Mouse (Mus musculus) MEL (cell line): ENCODE data around the gene Mmab. TPM values are rescaled to one million over a fixed set of nuclear protein-coding genes. Genes with fewer than 3 reads are reported as not detected.
A peak's percentile ranks its signal among the peaks of the same experiment; 100 is the strongest.

Experiments used
- DNase-seq: peaks from one replicate; pipeline ENCODE4 v3.0.0; 2011; ENCODE audit warnings: low read depth, low spot score
- H3K27ac ChIP-seq: 2 replicates; pipeline ENCODE4 v1.5.1; 2012; ENCODE audit warnings: low read depth, mild to moderate bottlenecking, control low read depth, low read length, moderate library complexity; ENCODE audit not compliant: control insufficient read depth
- H3K27me3 ChIP-seq, 2 experiments: fragments of 150-350 bp in 1 of 2; sonication (generic) in 1 of 2; 2 replicates each; pipeline ENCODE4 v1.6.1; 2012; ENCODE audit warnings: low read length in 2 of 2, mild to moderate bottlenecking in 2 of 2, improper control_type of control experiment in 1 of 2, moderate library complexity in 1 of 2; ENCODE audit not compliant: insufficient read depth in 2 of 2, control insufficient read depth in 1 of 2
- H3K36me3 ChIP-seq, 2 experiments: 2 replicates each; pipeline ENCODE4 v1.6.1; 2012 to 2014; ENCODE audit warnings: low read length in 2 of 2, improper control_type of control experiment in 1 of 2, inconsistent platforms in 1 of 2, mild to moderate bottlenecking in 1 of 2; ENCODE audit not compliant: insufficient read depth in 2 of 2, control insufficient read depth in 1 of 2
- H3K4me1 ChIP-seq, 2 experiments: fragments of 150-350 bp in 1 of 2; sonication (generic) in 1 of 2; 2 replicates each; pipeline ENCODE4 v1.6.1; 2012; ENCODE audit warnings: low read length in 2 of 2, improper control_type of control experiment in 1 of 2, mild to moderate bottlenecking in 1 of 2; ENCODE audit not compliant: insufficient read depth in 2 of 2, control insufficient read depth in 1 of 2
- H3K4me3 ChIP-seq, 2 experiments: fragments of 150-350 bp in 1 of 2; sonication (generic) in 1 of 2; 2 replicates each; pipeline ENCODE4 v1.5.1; 2012; ENCODE audit warnings: low read depth in 2 of 2, low read length in 2 of 2, mild to moderate bottlenecking in 2 of 2, moderate library complexity in 2 of 2, control low read depth in 1 of 2, improper control_type of control experiment in 1 of 2; ENCODE audit not compliant: control insufficient read depth in 1 of 2, insufficient read depth in 1 of 2
- H3K79me2 ChIP-seq: 2 replicates; pipeline ENCODE4 v1.6.1; 2012; ENCODE audit warnings: mild to moderate bottlenecking, low read length, moderate library complexity; ENCODE audit not compliant: control insufficient read depth, poor library complexity, insufficient read depth
- H3K9ac ChIP-seq: 2 replicates; pipeline ENCODE4 v1.6.1; 2012; ENCODE audit warnings: low read depth, mild to moderate bottlenecking, control low read depth, low read length, moderate library complexity; ENCODE audit not compliant: control insufficient read depth, poor library complexity, severe bottlenecking
- H3K9me3 ChIP-seq: fragments of 150-350 bp; sonication (generic); replicated peaks from 2 replicates; pipeline ENCODE4 v1.6.1; 2012; ENCODE audit warnings: mild to moderate bottlenecking, low read length, improper control_type of control experiment, moderate library complexity; ENCODE audit not compliant: insufficient read depth
- CHD1 ChIP-seq: IDR thresholded peaks from 2 replicates; pipeline ENCODE4 v1.6.1; 2012; ENCODE audit warnings: low read depth, mild to moderate bottlenecking, inconsistent platforms, low read length, improper control_type of control experiment
- CTCF ChIP-seq, 3 experiments: IDR thresholded peaks in 2 of 3; conservative IDR thresholded peaks in 1 of 3; 2 replicates each; pipeline ENCODE4 v1.5.1; 2011 to 2012; ENCODE audit warnings: low read length in 3 of 3, low read depth in 2 of 3, mild to moderate bottlenecking in 2 of 3, improper control_type of control experiment in 1 of 3, inconsistent platforms in 1 of 3, mixed read lengths in 1 of 3, moderate library complexity in 1 of 3; ENCODE audit not compliant: control insufficient read depth in 1 of 3, insufficient read depth in 1 of 3, poor library complexity in 1 of 3, severe bottlenecking in 1 of 3
- E2F4 ChIP-seq: IDR thresholded peaks from 2 replicates; pipeline ENCODE4 v1.6.1; 2011; ENCODE audit warnings: low read depth, low read length, improper control_type of control experiment, borderline replicate concordance
- MAX ChIP-seq: IDR thresholded peaks from 2 replicates; pipeline ENCODE4 v1.6.1; 2011; ENCODE audit warnings: low read length, improper control_type of control experiment
- MAZ ChIP-seq: IDR thresholded peaks from 2 replicates; pipeline ENCODE4 v1.6.1; 2012; ENCODE audit warnings: low read depth, mild to moderate bottlenecking, inconsistent platforms, low read length, improper control_type of control experiment
- MXI1 ChIP-seq: IDR thresholded peaks from 2 replicates; pipeline ENCODE4 v1.6.1; 2011; ENCODE audit warnings: mild to moderate bottlenecking, low read depth, low read length, improper control_type of control experiment
- MYB ChIP-seq: IDR thresholded peaks from 2 replicates; pipeline ENCODE4 v1.6.1; 2011; ENCODE audit warnings: mild to moderate bottlenecking, low read depth, low read length, improper control_type of control experiment
- POLR2AphosphoS2 ChIP-seq: IDR thresholded peaks from 2 replicates; pipeline ENCODE4 v1.6.1; 2011; ENCODE audit warnings: low read length, improper control_type of control experiment
- POLR2AphosphoS5 ChIP-seq: IDR thresholded peaks from 2 replicates; pipeline ENCODE4 v1.6.1; 2012; ENCODE audit warnings: low read depth, borderline replicate concordance, mild to moderate bottlenecking, inconsistent platforms, low read length, moderate library complexity, mixed read lengths
- RAD21 ChIP-seq: IDR thresholded peaks from 2 replicates; pipeline ENCODE4 v1.6.1; 2011; ENCODE audit warnings: mild to moderate bottlenecking, low read depth, low read length, improper control_type of control experiment
- SMC3 ChIP-seq: IDR thresholded peaks from 2 replicates; pipeline ENCODE4 v1.6.1; 2011; ENCODE audit warnings: low read depth, low read length, improper control_type of control experiment
- UBTF ChIP-seq: IDR thresholded peaks from 2 replicates; pipeline ENCODE4 v1.6.1; 2012; ENCODE audit warnings: low read depth, mild to moderate bottlenecking, inconsistent platforms, low read length, improper control_type of control experiment, moderate library complexity, borderline replicate concordance; ENCODE audit not compliant: insufficient read depth
- ZC3H11A ChIP-seq: IDR thresholded peaks from 2 replicates; pipeline ENCODE4 v1.6.1; 2012; ENCODE audit warnings: low read depth, mild to moderate bottlenecking, inconsistent platforms, low read length, improper control_type of control experiment
- ZKSCAN1 ChIP-seq: IDR thresholded peaks from 2 replicates; pipeline ENCODE4 v1.6.1; 2012; ENCODE audit warnings: low read depth, mild to moderate bottlenecking, inconsistent platforms, low read length, improper control_type of control experiment, moderate library complexity
- polyA plus RNA-seq, 2 experiments: library from polyadenylated mRNA; stranded (reverse) in 1 of 2; unstranded in 1 of 2; fragments of >175 nt in 1 of 2; fragments of >200 nt in 1 of 2; gene quantifications; 2 replicates each; pipeline versions ENCODE4 v1.2.1 to v1.2.4; 2012; ENCODE audit warnings: low replicate concordance in 2 of 2, low read depth in 1 of 2; ENCODE audit not compliant: insufficient read length in 2 of 2, insufficient read depth in 1 of 2, missing spikeins in 1 of 2
- total RNA-seq: library from RNA; depleted of rRNA; stranded (reverse); fragments of 300-350 nt; gene quantifications from 2 replicates; pipeline ENCODE4 v1.2.3, GENCODE M21; 2012

Mmab gene
- total and polyA plus RNA-seq, 3 experiments, result 10.4 to 21.0 TPM; not detected in 1

DNA sequence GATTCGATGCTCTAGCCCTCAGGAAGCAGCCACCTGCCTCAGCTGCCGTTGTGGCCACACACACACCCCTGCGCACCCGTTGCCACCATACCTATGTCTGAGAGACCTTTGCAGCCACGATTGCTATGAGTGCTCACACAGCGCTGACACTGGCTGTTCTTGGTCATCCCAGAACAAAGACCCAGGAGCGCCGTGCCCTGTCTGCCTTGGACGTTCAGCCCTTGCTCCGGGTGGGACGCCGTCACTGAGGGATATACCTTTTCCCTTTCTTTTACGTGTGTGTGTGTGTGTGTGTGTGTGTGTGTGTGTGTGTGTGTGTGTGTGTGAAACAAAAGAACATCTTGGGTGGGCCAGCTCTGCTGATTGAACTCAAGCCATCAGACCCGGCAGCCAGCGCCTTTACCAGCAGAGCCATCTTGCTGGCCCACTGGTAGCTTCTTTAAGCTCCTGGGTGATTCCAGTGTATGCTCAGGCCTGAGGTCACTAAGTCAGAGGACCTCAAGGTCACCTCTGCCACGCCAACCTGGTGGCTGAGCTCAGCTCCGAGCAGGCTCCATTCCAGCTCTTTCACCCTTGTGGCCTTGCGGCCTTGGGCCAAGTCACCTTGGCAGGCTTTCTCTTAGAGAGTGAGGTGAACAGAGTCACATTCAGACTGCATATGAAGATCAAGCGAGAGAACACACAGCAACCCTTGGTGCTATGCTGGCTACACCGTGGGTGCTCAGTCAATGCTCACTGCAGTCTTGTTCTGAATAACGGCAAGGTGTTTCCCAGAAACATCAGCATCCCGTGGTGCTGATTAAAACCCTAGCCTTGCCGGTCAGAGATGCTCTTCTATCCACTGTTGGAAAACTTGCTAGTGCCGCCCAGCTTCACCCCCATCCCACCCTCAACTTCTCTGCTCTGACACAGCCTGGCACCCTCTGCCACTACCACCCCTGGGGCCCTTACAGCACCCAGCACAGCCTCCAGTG is 18.5 kb upstream of the Mmab start:
- no peak overlapping the region for H3K27ac ChIP-seq
- DNase-seq, result no peak
- H3K9ac ChIP-seq, result no peak overlapping the region
- TF ChIP-seq POLR2AphosphoS5 (no peak), ZKSCAN1 (no peak), SMC3 (no peak), MYB (no peak), MXI1 (no peak)
- H3K9me3 ChIP-seq, result no peaks in the 10 kb centered on the region
- H3K4me1 ChIP-seq, result no peaks in the 10 kb centered on the region
- H3K4me3 ChIP-seq, result no peak overlapping the region
- no peaks in the 10 kb centered on the region for H3K36me3 ChIP-seq
- no peaks in the 10 kb centered on the region for H3K27me3 ChIP-seq
- H3K79me2 ChIP-seq, result no peaks in the 10 kb centered on the region

DNA sequence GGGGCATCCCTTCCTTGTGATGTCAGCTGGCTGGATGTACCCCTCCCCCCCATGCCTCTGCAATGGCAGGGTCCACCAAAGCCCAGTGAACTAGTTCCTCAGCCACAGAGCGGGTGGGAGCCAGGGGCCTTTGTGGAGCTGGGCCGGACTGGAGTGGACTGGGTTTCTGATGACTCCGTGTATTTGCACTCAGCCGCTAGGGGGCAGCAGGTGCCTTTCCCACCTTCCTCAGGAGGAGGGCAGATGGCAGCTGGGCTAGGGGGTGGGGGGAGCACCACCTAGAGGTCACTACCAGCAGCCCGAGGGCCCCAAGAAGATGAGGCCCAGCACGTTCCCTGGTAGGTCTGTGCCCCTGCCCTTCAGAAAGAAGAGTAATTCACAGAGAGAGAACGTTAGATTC is 17.4 kb upstream of the Mmab start:
- Histone ChIP-seq H3K4me1 (no peaks in the 10 kb centered on the region), H3K27me3 (no peaks in the 10 kb centered on the region), H3K27ac (no peak overlapping the region), H3K79me2 (no peaks in the 10 kb centered on the region), H3K4me3 (no peak overlapping the region), H3K9ac (no peak overlapping the region), H3K9me3 (no peaks in the 10 kb centered on the region), H3K36me3 (no peaks in the 10 kb centered on the region)
- TF ChIP-seq CHD1 (no peak), POLR2AphosphoS2 (no peak), SMC3 (peak; percentile 75), ZC3H11A (peak; percentile 63), UBTF (no peak), CTCF (IDR thresholded peaks at IDR 0.05 in 2 of 3, conservative IDR thresholded peaks at IDR 0.05 in 1 of 3; ENCODE audit: control insufficient read depth in 1 of 3, insufficient read depth in 1 of 3, low read depth in 2 of 3, low read length in 3 of 3, poor library complexity in 1 of 3, severe bottlenecking in 1 of 3) (peak; percentile 76 to 98 (median 94)), MAX (no peak), E2F4 (no peak), MAZ (peak; percentile 54; the same call in 1 of the 2 replicates), RAD21 (peak; percentile 76)
- peak; percentile 71 for DNase-seq
